Mouse (Mus musculus) B cell, adult 67 days (primary cell): ENCODE measurements around the gene Tmem72. TPM values are rescaled to one million over a fixed set of nuclear protein-coding genes. Genes with fewer than 3 reads are reported as not detected.

ENCODE experiments used
- total RNA-seq, 2 experiments: library from RNA; stranded (reverse); gene quantifications; 4 replicates each; pipeline ENCODE4 v1.2.4; 2023

The Tmem72 gene
- under 1 TPM; 0.20 to 0.27 TPM for total RNA-seq

DNA sequence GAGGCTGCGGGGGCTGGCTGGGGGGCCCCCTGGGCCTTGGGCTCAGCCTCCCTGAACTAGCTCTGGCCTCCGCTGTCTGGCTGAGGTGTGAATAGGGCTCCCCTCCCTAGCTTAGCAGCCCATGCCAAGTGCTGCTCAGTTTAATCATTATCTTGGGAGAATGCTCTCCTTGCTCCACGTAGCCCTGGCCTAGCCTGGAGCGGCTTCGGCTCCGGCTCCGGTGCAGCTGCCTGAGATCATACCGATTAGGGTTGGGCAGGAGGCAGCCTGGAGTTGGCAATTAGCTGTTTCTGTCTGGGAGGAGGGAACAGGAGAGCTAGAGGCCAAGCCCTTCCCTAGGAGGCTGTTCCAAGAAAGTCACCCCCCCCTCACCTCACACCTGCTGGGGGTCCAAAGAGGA is at the start of gene Tmem72:
Gene Tmem72, minus strand, starts transcription at position 248 of the 400 bp plus-strand sequence.

DNA sequence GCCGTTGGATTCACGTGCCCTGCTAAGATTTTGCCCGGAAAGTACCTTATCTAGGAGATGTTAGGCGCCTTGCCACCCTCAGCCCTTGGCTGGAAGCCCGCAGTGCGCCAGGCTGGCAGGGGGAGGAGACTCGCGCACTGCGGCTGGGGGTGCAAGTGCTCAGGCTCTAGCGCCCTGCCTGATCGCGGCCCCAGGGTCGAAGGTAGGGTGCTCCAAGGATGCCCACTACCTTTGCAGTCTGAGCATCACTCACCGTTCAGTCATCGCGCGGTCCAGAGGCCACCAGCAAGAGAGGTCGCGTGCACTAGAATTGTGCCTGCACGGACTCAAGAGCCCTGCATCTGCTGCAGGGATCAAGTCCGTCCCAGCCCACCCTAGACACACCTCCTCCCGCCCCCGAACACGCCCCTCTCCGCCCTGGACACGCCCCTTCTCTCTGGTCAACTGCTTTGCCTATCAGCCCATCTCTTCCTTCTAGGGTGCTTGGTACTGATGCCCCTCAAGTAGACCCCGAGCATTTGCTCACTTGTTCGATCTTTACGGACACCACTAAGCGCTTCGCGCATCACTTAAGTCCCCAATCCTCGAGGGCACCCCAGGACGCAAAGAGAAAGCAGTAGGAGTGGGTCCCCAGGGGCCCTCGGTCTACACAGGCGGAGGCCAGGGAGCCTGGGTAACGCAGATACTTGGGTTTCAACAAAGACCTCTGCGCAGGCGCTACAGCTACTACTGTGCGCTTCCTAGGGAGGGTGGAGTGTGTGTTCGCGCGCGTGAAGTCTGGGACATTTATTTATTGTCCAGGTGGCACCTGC is 43.0 kb downstream of the Tmem72 start, which contains the start of gene Rassf4:
Gene Rassf4, minus strand, starts transcription at position 482 of the 812 bp plus-strand sequence.

DNA sequence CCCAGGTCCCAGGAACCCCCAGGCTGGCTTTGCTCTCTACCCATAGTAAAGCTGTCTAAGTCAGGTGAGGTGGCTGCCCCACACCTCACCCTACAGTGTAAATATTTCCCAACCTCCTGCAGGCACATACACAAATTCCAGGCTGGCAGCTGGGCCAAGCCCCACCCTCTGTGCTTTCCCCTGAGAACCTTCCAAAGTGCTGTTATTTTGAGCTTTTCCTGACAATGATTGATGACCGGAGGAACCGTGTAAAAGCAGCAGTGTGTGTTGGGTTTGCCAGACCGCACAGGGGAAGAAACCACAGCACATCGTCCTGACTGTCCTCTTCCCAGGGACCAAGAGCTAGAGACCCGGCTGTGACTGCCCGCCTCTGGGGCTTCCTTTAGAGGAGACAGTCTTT is 66.3 kb downstream of the Tmem72 start, which contains the start of gene Depp1:
Gene Depp1, plus strand, starts transcription at position 204 of the 400 bp plus-strand sequence.

Other genes starting within 250 kb of the Tmem72 start
- gene Olfr211, start 227.8 kb downstream of the Tmem72 start, total RNA-seq, result not detected
- gene Olfr212, start 210.4 kb downstream of the Tmem72 start, total RNA-seq, result under 1 TPM in 1 of 2 experiments, not detected in 1; 0.21 TPM
- not detected for gene Olfr213, start 178.5 kb downstream of the Tmem72 start, total RNA-seq
- gene Gm5580, start 165.8 kb downstream of the Tmem72 start, total RNA-seq, result 1 to 10 TPM; 4.2 to 5.9 TPM
- not detected for gene Olfr214, start 162.7 kb downstream of the Tmem72 start, total RNA-seq
- gene Olfr215, start 132.7 kb downstream of the Tmem72 start, total RNA-seq, result not detected
- gene Zfp422, start 87.9 kb downstream of the Tmem72 start, total RNA-seq, result 10 to 100 TPM; 16.8 to 24.4 TPM
- gene Depp1, start 66.3 kb downstream of the Tmem72 start, total RNA-seq, result not detected
- 10 to 100 TPM; 42.5 to 42.9 TPM for gene Rassf4, start 43.0 kb downstream of the Tmem72 start, total RNA-seq